Mouse (Mus musculus): ENCODE data around the gene Gm7876. TPM values are rescaled to one million over a fixed set of nuclear protein-coding genes. Genes with fewer than 3 reads are reported as not detected.
"Not testable (repeated sequence)": the region's sequence is repeated elsewhere in the genome, so short reads cannot be mapped to it uniquely, and the experiment has no call there.

Gene Gm7876
- polyA plus RNA-seq (2015; fragmentation: Nextera tagmentation; extraction: Ambion mirVana): not detected in 2 replicates

DNA sequence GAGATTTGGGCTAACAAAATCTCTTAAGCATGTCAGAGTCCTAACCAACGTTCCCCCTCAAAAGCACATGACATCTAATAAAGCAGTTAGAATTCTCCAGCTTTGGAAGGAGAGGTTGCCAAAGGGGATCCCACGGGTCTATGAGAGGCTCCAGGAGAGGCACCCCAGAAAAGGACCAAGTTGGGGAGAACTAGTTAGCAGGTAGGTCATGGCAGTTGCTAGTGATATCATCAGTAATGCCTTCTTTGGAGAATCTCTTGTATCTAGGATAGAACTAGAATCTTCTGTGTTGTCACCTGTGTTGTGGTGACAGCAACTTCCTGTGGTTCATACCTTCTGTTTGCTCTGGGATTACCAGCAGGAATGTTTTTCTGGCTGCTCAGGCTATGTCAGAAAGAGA lies at the start of gene Gm7876:
Gm7876 (plus strand) TSS at position 301 of the 400 bp plus-strand sequence.
- not testable (repeated sequence) for ATAC-seq (ENCODE audit: low read depth); H3K4me3 ChIP-seq (ENCODE audit: low read depth, low read length); H3K9ac ChIP-seq (ENCODE audit: low read depth, low read length); H3K9me3 ChIP-seq (replicated peaks; ENCODE audit: control insufficient read depth, low read length); H3K27ac ChIP-seq (ENCODE audit: low read length); H3K4me2 ChIP-seq (ENCODE audit: low read depth, low read length); H3K4me1 ChIP-seq (ENCODE audit: control insufficient read depth, low read depth, low read length); H3K36me3 ChIP-seq (ENCODE audit: control insufficient read depth, insufficient read depth); H3K27me3 ChIP-seq (ENCODE audit: control insufficient read depth, insufficient read depth, low read depth, low read length)
- WGBS (ENCODE audit: insufficient replicate concordance): 43% methylated on average over 1 of the region's 2 CpGs

DNA sequence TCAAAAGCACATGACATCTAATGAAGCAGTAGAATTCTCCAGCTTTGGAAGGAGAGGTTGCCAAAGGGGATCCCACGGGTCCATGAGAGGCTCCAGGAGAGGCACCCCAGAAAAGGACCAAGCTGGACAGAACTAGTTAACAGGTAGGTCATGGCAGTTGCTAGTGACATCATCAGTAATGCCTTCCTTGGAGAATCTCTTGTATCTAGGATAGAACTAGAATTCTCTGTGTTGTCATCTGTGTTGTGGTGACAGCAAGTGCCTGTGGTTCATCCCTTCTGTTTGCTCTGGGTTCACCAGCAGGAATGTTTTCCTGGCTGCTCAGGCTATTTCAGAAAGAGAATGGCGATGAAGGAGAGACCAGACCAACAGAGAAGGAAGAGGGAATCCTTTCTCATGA lies 45.1 kb upstream of the Gm7876 start, which contains the start of gene Gm3239:
Gm3239 (plus strand) TSS at position 301 of the 400 bp plus-strand sequence.
- not testable (repeated sequence) for H3K27me3 ChIP-seq (ENCODE audit: control insufficient read depth, insufficient read depth, low read depth, low read length); H3K4me2 ChIP-seq (ENCODE audit: low read depth, low read length); H3K36me3 ChIP-seq (ENCODE audit: control insufficient read depth, insufficient read depth); H3K9me3 ChIP-seq (replicated peaks; ENCODE audit: control insufficient read depth, low read length); H3K4me3 ChIP-seq (ENCODE audit: low read depth, low read length); H3K9ac ChIP-seq (ENCODE audit: low read depth, low read length); H3K4me1 ChIP-seq (ENCODE audit: control insufficient read depth, low read depth, low read length); H3K27ac ChIP-seq (ENCODE audit: low read length); ATAC-seq (ENCODE audit: low read depth)
- WGBS (ENCODE audit: insufficient replicate concordance): no CpG with 5 or more reads among the region's 2 CpGs

DNA sequence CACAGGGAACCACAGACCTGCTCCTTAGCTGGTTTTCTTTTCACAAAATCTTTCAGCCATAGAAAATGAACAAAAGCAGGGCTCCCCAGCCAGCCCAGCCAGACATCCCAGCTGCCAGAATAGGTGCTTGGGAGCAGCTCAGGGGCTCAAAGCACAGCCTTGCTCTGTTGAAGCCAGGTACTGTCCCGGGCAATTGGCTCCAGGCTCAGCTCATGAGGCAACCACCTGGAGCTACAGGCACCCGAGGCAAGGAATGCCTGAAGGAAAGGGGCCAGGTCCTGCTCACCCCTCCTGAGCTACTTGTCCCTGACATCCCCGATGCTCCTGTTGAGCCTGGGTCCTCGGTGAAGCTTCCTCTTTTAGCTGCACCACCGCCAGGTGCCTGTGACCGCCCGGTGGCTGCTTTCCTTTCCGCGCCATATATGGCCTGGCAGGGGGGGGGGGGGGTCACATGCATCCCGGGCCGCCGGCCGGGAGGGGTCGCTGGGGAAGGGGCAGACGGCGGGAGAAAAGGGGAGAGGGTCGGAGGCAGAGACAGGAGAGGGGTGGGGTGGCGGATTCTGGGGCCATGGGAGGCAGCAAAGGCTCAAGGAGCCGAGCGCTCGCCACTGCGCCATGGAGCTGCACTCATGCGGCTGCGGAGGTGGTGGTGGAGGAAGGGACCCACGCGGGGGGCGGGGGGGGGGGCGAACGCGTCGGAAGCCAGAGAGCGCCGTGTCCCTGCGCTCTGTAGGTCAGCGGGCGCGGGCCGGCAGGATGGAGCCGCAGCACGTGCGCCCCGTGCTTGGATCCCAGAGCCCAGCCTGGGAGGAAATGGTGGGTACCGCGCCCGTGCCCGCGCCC lies 17.2 kb downstream of the Gm7876 start, which contains the start of gene Gm3252:
Gm3252 (plus strand) TSS at position 738 of the 843 bp plus-strand sequence.
- WGBS (ENCODE audit: insufficient replicate concordance): 2% methylated on average over 8 of the region's 47 CpGs
- H3K4me3 ChIP-seq (ENCODE audit: low read depth, low read length): not testable (repeated sequence)

More for the DNA sequence above, 17.2 kb downstream of the Gm7876 start, which contains the start of gene Gm3252:
- not testable (repeated sequence) for H3K4me1 ChIP-seq (ENCODE audit: control insufficient read depth, low read depth, low read length); H3K27me3 ChIP-seq (ENCODE audit: control insufficient read depth, insufficient read depth, low read depth, low read length); H3K9me3 ChIP-seq (replicated peaks; ENCODE audit: control insufficient read depth, low read length); H3K36me3 ChIP-seq (ENCODE audit: control insufficient read depth, insufficient read depth); H3K4me2 ChIP-seq (ENCODE audit: low read depth, low read length); H3K9ac ChIP-seq (ENCODE audit: low read depth, low read length); H3K27ac ChIP-seq (ENCODE audit: low read length); ATAC-seq (ENCODE audit: low read depth)

Other genes starting within 250 kb of the Gm7876 start
- not detected in 2 replicates for gene Gm3182, start 227.5 kb upstream of the Gm7876 start, polyA plus RNA-seq (2015; fragmentation: Nextera tagmentation; extraction: Ambion mirVana)
- gene Gm3047, start 153.8 kb upstream of the Gm7876 start, polyA plus RNA-seq (2015; fragmentation: Nextera tagmentation; extraction: Ambion mirVana): not detected in 2 replicates
- gene Gm8159, start 76.9 kb upstream of the Gm7876 start, polyA plus RNA-seq (2015; fragmentation: Nextera tagmentation; extraction: Ambion mirVana): not detected in 2 replicates
- gene Gm3239, start 45.0 kb upstream of the Gm7876 start, polyA plus RNA-seq (2015; fragmentation: Nextera tagmentation; extraction: Ambion mirVana): not detected in 2 replicates
- gene Gm3252, start 17.5 kb downstream of the Gm7876 start, polyA plus RNA-seq (2015; fragmentation: Nextera tagmentation; extraction: Ambion mirVana): not detected in 2 replicates
- not detected in 2 replicates for gene Gm9602, start 67.1 kb downstream of the Gm7876 start, polyA plus RNA-seq (2015; fragmentation: Nextera tagmentation; extraction: Ambion mirVana)
- not detected in 2 replicates for gene Gm3269, start 128.9 kb downstream of the Gm7876 start, polyA plus RNA-seq (2015; fragmentation: Nextera tagmentation; extraction: Ambion mirVana)
- gene Gm3264, start 146.3 kb downstream of the Gm7876 start, polyA plus RNA-seq (2015; fragmentation: Nextera tagmentation; extraction: Ambion mirVana): not detected in 2 replicates
- not detected in 2 replicates for gene Gm3278, start 183.2 kb downstream of the Gm7876 start, polyA plus RNA-seq (2015; fragmentation: Nextera tagmentation; extraction: Ambion mirVana)